Mouse (Mus musculus) liver (tissue): Measurements from ENCODE around the gene Ube3c.
A peak's percentile ranks its signal among the peaks of the same experiment; 100 is the strongest.

ENCODE experiments used
- DNase-seq: peaks from one replicate; pipeline ENCODE4 v3.0.0-alpha.2; 2020; ENCODE audit warnings: mixed read lengths

The Ube3c gene

DNA sequence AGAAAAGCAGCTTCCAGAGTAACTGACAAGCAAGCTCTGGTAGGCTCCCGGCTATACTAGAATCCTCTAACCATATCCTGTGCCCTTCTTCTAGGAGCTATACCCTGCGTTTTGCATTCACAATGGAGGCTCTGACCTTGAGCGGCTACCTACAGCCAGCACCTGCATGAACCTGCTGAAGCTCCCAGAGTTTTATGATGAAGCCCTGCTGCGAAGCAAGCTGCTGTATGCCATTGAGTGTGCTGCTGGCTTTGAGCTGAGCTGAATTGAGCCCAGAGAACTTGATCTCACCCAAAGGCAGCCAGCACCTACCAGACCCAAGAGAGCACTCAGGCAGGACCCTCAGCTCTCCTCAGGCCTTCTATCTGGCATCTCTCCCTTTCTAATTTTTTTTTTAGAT, 105.3 kb downstream of the Ube3c start:
- DNase-seq: no peak

DNA sequence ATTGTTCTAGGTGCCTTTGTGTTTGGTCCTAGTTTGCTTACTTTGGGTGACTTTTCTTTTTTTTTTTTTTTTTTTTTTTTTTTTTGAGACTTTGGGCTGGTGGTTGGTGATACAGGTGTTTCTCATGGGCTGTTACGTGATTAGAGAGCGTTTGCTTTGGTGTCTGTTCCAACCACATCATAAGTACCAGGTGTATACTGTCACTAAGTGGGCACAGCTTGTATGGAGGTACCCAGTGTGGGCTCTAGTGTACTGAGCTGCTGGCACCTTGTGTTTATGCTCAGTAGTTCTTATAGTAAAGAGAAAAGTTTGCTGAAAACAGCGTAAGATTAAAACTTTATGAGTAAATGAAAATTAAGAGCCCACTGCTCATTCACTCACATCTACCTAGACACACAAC, 107.4 kb downstream of the Ube3c start:
- DNase-seq: no peak

DNA sequence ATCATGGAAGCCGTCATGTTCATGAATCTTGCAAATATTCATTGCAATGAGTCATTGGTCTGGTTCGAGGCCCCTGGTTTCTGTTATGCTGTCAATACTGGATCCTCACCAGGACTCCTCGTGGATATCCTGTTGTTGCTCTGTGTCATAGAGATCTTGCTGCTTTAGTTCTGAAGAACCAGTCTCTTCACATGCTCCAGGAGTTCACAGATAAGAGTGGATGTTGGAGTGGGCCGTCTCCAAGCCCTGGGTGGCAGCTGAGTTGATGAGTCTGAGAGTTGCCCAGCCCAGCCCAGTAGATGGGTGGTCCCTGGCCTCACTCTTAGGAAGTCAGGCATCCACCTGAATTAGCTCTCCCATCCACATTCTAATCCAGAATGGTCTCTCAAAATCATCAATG, 116.0 kb downstream of the Ube3c start:
- no peak for DNase-seq

GRCm38 (mm10) chr5:29687671-29688070, 118.6 kb downstream of the Ube3c start:
- peak; percentile 24 for DNase-seq

GRCm38 (mm10) chr5:29688352-29688751, 119.3 kb downstream of the Ube3c start:
- DNase-seq: no peak

DNA sequence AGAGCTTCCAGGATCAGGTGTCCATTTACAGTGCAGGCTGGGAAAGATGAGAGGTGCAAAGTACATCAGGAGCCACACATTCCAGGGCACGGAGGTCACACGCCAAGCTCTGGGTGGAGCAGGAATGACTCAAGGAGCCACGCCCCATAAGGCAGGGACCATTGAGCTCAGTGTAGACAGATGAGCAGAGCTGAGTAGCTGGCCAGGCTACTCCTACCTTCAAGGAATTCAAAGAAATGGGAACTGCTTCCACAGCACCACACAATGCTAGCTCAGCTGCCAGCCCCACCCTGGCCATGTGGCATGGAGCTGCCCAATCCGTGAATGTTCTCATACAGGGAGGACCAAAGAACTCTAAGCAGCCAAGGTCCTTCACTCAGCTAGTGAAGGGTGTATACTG, 129.5 kb downstream of the Ube3c start:
- no peak for DNase-seq

- DNase-seq: no peak
These were observed 130.6 kb downstream of the Ube3c start for GRCm38 (mm10) chr5:29699520-29700202.

- DNase-seq: no peak
These were observed 138.2 kb downstream of the Ube3c start for GRCm38 (mm10) chr5:29707241-29707640.

GRCm38 (mm10) chr5:29708258-29708657, 139.2 kb downstream of the Ube3c start:
- DNase-seq: no peak

- no peak for DNase-seq
These were observed 142.6 kb downstream of the Ube3c start for GRCm38 (mm10) chr5:29711631-29712030.

- DNase-seq: no peak
These were observed 143.9 kb downstream of the Ube3c start for GRCm38 (mm10) chr5:29712906-29713305.

- no peak for DNase-seq
These were observed 152.1 kb downstream of the Ube3c start for GRCm38 (mm10) chr5:29721159-29721558.

GRCm38 (mm10) chr5:29725369-29725768, 156.3 kb downstream of the Ube3c start:
- DNase-seq: no peak
